Mouse (Mus musculus): ENCODE data around the gene Cops7a.

Gene Cops7a

DNA sequence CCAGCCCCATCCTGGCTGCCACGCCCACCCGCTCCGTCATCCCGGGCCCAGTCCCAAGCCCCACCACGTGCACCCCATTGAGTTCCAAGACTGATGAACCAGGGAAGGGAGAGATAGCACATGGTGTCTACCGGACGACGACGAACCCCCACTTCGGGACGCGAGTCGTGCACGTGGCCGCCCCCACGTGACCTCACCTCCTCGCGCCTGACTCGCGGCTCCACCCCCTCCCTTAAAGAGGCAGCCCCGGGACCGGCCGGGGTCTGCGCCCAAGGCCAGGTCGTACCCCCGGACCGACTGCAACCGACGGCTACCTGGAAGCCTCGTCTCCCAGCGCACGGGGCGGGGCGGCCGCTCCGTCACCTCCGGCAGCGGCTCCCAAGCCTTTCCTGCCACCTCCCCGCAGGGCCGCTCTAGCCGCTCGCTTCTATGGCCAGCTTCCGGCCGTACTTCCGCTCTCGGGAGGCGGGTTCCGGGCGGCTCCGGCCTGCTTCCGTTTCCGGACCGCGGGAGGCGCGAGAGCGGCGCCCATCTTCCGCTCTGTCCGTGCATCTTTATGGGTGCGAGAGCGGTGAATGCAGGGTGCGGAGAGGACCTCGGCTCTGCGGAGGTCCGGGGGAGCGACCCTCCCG is at the start of gene Cops7a:
Cops7a (minus strand) TSS at position 451 of the 632 bp plus-strand sequence.
- DNase-seq (ENCODE audit: low read depth, low spot score), result peak; percentile 95

DNA sequence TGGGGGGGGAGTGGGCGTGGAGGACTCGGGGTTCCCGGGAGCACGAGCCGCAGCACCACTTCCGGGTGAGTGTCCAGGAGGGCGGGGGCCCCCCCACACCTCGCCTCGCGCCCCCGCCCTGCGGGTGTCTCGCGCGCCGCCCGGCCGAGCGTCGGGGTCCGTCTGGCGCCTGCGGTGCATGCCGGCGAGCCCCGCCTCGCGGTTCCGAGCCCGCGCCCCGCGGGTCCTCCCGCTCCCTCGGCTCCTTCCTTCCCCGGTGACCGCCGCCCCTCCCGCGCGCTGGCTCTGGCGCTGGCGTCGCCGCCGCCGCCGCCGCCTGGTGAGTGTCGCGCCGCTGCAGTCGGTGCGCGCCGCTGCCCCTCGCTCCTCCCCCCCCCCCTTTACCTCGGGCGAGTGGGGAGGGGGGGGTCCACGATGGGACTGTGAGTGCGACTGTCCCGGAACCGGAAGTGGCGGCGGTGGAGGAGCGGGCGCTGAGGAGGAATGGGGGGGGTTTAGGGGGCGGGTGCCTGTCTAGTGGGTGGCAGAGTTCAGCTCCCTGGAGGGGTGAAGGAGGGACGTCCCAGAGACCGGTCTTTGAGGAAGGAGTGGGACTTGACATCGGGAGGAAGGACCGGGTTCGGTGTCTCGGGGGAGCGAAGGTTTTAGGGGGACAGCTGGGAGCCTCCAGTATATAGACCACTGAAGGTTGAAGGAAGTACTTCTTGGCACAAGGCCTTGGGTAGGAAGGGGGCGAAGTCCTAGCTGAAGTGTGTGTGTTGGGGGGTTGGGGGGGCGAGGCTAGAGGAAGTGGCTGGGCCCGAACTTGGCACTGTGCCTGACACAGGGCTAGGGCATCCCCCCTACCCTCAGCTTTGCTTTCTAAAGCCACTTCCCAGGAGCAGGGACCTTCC is 44.1 kb upstream of the Cops7a start:
- peak; percentile 83 for DNase-seq (ENCODE audit: low read depth, low spot score)

DNA sequence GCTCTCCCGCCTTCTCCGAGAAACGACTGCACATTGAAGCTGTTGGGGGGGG is 43.6 kb upstream of the Cops7a start, which contains the start of gene Zfp384:
Zfp384 (plus strand) TSS at position 17 of the 52 bp plus-strand sequence.
- no peak for DNase-seq (ENCODE audit: low read depth, low spot score)

DNA sequence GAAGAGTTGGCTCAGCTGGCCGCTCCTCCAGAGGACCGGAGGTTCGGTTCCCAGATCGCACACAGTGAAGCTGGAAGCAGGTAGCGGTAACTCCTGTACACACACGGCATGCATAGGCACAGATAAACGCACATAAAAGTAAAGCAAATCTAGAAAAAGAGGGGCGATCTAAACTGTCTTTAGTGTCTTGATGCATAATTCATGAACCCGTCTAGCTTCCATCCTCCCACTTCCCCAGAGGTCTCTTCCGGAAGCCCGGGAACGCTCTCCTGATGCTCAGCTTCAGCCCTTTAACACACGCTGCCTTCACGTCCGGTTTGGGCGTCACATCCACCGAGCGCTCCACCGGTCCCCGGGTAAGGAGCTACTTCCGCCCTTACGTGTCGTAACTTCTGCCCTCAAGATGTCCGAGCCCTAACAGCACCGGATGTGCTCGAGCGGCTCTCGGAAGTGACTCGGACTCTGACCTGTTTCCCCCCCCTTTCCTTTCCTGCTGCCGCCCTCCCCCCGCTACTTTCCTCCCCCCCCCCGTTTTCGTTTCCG is 43.3 kb upstream of the Cops7a start:
- DNase-seq (ENCODE audit: low read depth, low spot score), result peak; percentile 100

DNA sequence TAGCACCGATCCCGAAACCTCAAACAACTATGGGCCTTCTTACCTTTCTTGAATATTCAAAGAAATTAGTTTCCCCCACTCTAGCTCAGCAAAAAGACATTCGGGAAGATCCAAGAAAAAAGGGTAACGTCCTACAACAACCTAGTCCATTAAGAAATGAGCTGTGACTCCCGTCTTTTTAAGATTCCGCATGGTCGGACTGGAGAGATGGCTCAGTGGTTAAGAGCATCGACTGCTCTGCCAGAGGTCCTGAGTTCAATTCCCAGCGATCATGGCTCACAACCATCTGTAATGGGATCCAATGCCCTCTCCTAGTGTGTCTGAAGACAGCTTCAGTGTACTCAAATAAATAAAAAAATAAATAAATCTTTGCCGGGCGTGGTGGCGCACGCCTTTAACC is 42.7 kb upstream of the Cops7a start:
- peak; percentile 25 for DNase-seq (ENCODE audit: low read depth, low spot score)

DNA sequence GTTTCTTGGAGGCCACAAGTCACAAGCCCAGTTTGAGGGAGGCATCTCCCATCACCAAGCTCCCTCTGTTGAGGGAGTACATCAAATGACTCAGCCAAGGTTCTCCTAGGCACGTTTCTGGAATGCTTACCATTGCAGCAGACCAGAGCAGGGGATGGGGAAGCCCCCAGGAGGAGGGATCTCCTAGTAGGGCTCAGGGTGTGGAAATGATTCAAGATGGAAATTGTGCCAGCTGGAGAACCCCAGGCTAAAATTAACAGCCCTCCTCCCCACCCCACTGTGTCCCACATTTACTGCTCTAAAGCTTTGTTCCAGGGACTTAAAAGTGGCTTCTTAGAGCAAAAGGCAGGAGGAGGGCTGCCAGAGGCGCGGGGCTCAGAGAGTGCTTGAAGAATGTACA is 39.7 kb upstream of the Cops7a start:
- peak; percentile 40 for DNase-seq (ENCODE audit: low read depth, low spot score)

DNA sequence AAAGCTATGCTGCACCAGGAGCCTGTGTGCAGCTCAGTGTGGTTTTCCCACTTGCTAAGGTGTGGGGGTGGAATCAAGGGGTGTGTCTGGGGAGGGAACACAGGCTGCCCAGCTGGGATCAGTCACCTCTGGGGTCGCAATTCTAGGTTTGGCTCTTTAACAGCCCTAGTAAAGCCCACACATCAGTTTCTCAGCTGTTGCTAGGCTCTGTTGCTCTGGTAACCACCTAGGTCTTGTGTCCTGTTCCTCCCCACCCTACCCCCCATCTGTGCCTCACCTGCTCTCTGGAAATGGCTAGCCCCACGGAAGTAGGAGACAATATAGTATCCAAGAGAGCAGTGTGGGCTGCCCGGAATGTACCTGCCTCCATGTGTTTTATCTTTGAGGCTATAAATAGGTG is 38.4 kb upstream of the Cops7a start:
- no peak for DNase-seq (ENCODE audit: low read depth, low spot score)

DNA sequence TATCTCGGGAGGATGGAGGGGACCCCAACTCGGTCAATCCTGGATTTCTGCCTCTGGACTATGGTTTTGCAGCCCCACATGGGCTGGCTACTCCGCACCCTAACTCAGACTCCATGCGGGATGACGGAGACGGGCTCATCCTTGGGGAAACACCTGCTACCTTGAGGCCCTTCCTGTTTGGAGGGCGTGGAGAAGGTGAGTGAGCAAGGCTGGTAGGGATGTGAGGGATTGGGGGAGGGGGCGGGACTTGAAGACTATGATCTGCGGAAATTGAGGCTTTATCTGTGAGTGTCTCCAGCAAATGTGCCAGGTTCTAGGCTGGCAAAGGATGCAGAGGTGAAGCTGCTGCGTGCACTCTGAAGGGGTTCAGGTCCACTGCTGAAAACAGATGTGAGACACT is 34.2 kb upstream of the Cops7a start:
- DNase-seq (ENCODE audit: low read depth, low spot score), result no peak

DNA sequence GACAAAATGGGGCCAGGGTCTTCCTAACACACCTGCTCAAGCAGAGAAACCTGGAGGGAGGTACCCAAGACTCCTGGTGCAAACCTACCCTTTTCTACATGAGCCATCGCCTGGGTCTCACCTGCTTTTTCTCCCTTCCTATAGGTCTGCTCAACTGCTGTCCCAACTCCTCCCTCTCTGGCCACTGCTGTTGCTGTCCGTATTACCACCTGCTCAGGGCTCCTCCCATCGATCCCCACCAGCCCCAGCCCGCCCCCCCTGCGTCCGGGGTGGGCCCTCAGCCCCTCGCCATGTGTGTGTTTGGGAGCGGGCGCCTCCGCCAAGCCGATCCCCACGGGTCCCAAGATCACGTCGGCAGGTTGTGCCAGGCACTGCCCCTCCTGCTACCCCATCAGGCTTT is 33.8 kb upstream of the Cops7a start:
- no peak for DNase-seq (ENCODE audit: low read depth, low spot score)

DNA sequence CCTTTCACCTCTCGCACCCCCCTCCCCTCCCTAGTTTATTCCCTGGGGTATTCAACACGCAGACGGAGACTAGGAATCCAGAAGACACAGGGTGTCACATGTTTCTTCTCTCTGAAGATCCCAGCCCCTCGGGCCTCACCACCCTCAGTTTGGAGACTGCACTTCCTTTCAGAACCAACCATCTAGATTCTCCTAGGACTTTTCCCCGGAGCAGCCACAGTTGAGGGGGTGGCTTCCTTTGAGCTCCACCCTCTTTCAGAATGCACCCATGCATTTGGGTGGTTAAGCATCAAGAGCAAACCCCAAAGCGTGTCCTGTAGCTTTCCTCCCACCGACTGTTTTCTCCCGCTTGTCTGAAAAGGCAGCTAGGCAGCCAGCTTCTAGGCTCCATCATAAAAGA is 32.7 kb upstream of the Cops7a start:
- DNase-seq (ENCODE audit: low read depth, low spot score), result no peak

DNA sequence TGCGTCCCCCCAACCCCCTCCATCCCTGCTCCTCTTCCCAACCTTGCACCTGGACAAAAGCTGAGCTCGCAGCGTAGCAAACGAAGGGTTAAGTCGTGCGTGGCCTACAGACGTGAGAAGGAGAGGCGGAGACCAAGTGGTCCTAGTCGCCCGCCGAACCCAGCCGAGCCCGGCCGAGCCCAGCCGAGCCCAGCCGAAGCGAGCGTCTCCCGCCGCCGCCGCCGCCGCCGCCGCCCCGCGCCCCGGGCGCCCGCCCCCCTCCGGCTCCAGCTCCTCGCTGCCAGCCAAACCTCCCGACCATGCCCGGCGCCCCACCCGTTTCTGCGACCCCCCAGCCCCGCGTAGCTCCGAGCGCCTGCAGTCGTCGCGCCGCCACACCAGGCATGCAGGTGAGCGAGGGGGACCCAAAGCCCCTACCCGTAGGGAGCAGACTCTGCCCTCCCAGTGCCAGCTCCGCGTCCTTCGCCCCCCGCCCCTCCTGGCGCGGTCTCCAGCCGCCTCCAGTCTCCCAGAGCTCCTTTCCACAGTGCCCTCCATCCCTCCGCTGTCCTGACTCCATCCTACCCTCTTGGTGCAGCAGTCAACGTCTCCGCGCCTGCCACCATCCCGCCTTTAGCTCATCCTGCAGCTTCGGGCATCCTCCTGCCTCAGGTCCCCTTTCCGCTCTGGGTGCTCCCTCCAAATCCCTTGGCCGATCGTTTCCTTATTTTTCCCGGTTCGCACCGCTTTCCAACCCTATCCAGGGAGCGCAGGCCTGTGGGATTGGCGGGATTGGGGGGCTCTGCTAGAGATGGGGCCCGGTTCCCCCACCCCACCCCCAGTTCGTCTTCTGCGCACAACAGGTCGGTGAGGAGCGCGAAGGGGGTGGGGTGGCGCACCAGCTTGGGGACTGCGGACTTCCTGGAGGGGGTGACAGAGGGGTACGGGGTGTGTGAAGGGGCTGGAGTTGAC is 31.5 kb upstream of the Cops7a start, which contains the start of gene Pianp:
Pianp (plus strand) TSS at position 144 of the 951 bp plus-strand sequence.
- no peak for DNase-seq (ENCODE audit: low read depth, low spot score)

DNA sequence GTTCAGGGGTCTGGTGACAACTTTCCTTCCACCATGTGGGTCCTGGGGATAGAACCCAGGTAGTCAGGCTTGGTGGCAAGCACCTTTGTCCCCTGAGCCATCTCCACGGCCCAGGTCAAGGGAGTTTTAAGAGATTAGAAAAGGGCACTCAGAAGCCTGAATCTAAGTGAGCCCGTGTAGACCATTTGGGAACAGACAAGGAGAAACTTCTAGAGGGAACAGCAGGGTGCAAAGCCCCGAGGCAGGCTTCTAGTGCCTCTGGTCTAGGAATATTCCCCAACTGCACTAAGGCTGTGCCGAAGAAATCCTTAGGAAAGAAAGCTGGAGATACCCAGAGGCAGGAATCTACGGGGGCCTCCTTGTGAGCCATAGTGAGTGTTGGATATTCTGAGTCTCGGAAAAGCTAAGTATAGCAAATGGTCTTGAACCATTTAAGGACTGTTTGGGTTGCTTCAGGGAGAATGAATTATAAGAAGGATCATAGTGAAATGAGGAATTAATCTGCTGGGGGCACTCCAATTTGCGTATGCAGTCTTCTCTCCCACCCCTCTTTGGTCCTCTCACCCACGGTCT is 30.6 kb upstream of the Cops7a start:
- no peak for DNase-seq (ENCODE audit: low read depth, low spot score)

DNA sequence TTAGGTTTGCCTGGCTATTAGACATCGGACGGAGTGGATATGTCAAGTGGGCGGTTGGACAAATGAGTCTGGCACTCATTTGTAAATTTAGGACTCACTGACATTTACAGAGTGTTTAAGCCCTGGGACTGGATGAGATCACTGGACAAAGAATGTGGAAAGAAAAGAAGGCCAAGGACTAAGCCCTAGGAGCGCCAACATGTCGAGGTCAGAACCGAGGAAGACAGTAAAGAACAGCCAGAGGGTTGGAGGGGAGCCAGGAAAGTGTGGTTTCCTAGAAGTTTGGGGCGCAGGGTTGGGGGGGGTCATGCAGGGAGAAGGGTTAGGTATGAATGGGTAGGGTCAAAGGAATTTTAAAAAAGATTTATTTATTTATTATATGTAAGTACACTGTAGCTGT is 29.9 kb upstream of the Cops7a start:
- peak; percentile 35 for DNase-seq (ENCODE audit: low read depth, low spot score)

DNA sequence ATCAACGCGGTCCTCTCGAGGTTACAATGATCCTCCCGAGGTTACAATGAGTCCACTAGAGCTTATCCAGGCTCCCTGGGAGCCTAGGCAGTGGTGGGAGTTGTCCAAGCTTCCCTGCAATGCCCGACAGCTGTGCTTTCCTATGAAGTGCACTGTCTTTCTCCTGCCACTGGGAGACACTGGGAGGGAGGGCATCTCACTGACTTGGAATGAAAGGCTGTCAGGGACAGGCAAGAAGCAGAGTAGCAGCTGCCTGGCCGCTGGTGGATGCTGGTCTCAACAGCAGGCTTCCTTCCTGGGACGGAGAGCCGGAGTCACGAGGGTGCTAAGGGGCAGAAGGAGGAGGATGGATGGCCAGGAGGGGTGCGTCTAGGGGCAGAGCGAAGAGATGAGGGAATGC is 28.5 kb upstream of the Cops7a start:
- peak; percentile 23 for DNase-seq (ENCODE audit: low read depth, low spot score)

DNA sequence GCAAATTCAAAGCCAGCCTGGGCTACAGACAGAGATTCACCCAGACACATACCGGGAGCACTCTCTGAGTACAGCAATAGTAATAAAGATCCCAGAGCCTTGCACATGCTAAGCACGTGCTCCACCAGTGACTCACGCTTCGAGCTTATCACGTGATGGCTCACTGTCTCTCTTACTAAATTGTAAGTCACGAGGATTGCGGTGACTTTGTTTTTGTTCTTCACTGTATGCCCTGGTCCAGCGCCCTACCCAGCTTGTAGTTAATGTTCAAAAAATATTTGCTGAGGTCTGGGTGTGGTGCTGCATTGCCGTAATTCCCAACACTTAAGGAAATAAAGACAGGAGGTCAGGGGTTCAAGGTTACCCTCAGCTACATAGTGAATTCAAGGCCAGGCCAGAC is 28.0 kb upstream of the Cops7a start:
- DNase-seq (ENCODE audit: low read depth, low spot score), result peak; percentile 41

DNA sequence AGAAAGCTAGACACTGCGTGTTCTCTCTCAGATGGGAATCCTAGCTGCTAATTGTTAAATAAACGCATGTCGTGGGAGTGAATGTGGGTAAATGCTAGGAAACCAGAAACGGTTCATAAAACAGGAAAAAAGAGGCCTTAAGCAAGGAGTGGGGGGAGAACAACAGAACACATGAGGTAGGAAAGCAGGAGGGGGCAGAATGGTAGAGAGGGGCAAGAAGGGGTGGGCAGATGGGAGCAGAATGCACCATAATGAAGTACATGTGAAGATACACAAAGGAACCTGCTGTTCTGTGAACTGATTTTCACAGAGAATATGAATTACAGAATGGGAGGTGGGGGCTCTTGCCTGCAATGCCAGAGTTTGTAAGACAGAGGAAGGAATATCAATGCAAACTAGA is 26.9 kb upstream of the Cops7a start:
- no peak for DNase-seq (ENCODE audit: low read depth, low spot score)

DNA sequence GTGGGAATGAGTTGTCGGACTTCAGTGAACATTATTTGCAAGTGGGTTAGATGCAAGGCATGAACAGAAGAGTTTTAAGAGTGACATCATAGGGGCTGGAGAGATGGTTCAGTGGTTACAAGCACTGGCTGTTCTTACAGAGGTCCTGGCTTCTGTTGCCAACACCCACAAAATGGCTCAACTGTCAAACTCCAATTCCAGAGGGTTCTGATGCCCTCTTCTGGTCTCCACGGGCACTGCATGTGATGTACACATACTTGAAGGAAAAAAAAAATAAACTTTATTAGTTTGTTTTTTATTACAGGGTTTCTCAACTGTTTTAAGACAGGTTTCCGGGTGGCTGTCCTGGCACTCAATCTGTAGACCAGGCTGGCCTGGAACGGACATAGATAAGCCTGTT is 2.4 kb upstream of the Cops7a start:
- peak; percentile 83 for DNase-seq (ENCODE audit: low read depth, low spot score)

DNA sequence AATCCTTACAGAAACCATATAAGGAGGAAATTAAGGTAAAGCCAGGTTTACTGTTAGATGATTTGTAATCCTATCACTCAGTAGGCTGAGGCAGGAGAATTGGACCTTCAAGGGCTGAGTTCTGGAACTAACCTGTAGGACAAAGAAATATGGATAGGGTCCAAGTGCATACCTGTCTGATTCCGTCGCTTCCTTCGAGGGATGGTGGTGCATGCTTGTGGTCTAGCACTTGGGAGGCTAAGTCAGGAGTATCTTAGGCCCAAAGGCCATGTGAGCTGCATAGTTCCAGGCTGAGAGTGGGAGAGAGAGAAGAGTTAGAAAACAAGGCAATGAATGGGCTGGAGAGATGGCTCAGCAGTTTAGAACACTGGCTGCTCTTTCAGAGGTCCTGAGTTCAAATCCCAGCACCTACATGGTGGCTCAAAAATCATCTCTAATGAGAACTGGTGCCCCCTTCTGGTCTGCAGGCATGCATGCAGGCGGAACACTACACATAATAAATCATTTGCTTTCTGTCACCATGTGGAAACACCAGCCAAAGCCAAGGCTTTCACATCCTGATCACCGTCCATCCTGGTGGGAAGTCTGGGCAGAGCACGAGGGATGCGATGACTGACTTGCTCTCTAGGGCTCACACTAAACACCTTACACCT is 1.3 kb upstream of the Cops7a start:
- peak; percentile 67 for DNase-seq (ENCODE audit: low read depth, low spot score)

DNA sequence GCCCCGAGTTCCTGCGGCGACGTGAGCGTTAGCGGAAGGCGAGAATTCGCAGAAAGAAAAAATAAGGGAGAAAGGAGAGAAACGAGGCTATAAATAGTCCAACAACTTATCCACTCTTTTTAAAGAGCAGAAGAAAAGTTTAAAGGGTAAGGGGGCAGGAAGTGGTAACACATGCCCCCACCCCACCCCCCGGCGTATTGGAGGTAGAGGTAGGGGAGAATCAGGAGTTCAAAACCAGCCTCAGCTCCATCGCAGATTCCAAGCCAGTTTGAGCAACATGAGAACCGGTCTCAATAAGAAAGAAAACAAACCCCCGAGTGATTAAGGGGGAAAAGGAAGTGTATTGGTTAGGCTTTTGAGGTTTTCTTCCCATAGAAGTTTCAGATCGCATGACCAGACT is 409 bp upstream of the Cops7a start:
- peak; percentile 54 for DNase-seq (ENCODE audit: low read depth, low spot score)

DNA sequence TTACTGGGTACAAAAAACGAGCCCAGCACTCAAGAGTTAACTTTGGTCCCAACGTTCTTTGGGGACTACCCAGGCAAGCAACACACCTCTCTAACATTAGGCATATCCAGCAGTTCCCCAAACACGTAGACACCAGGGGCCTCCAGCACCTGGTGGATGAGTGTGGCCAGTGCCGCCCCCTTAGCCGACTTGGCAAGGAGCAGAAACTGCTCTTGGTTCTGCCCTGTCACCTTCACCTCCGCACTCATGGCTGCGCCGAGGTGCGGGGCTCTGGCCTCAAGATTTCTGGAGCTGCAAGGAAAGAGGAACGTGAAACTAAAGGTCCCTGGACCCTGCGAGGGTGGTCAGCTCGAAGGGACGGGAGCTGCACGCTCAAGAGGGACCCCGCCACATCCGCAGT is 700 bp downstream of the Cops7a start:
- no peak for DNase-seq (ENCODE audit: low read depth, low spot score)

DNA sequence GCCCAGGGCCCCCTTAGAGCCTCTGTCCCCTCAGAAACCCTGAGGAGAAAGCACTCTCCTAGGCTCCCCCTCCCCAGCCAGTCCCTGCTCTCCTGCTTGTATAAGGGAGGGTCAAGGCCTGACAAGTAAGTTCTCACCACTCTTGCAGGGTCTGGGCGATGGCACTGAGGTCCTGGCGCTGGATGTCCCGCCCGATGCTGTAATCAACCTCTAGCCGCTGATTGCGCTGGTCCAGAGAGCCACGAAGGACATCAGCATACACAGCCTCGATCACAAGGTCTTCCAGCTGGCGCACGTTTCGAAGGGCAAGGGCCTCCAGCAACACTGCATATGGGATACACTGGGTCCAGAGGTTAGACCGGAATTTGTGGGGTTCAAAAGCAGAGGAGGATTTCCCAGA is 4.3 kb downstream of the Cops7a start:
- DNase-seq (ENCODE audit: low read depth, low spot score), result no peak

Data from 3T3-L1 (cell line).